Comparison of ENCODE assay signal across 18 mouse cellular contexts in the genomic region with DNA sequence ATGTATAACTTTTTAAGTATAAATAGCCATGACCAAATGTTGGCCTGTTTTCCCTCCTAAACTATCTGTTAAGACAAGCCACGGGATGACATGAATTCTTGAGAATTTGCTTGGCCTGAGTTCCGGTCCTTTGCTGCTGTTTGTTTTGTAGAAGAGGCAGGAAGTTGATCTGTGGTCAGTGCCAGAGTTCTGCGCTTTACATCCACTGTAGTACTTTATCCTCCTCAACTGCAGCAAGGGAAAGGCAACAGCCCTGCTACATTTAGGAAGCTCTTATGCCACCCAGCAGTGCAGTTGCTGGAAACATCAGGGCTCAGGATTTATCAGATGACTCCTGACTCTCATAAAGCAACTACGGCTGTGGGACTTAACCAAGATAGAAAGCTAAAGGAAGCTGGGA.
DNase-seq lines count a peak whose midpoint lies in the region; ATAC-seq and TF ChIP-seq lines count a peak whose summit lies in the region.
"Had no signal": no experiment of that assay in that cellular context is flagged by ENCODE, and none has a peak within 500 bp of the region (broad histone marks: within the 10 kb centered on the region; RNA-seq: fewer than 3 reads in every experiment).

No protein-coding gene starts in this region.

- peak; percentile 5 for DNase-seq in gastrocnemius, adult 18-20 months (ENCODE audit: low spot score)
- no peak for DNase-seq in gastrocnemius, postnatal 10 days
- peak; percentile 78 for DNase-seq in lung, embryonic 14.5 days
- no peak for DNase-seq in lung, postnatal 14 days
- peak; percentile 7 to 34 for DNase-seq in kidney, postnatal 4 days
- no peak for DNase-seq in frontal cortex, postnatal 25 days (ENCODE audit: low spot score in 2 of 2)
- DNase-seq in right cerebral cortex, postnatal 10 days (ENCODE audit: low spot score in 2 of 2), result no peak
- no peak for DNase-seq in cerebellum, adult 11 months
- DNase-seq: adrenal gland, postnatal 10 days; B cell, adult 2 months; cerebellum, adult 18-20 months; forebrain, postnatal 0 days; right cerebral cortex, postnatal 4 days; thymus, adult 2 months had no signal

- no peak for TF ChIP-seq CTCF in lung, embryonic 14.5 days (IDR thresholded peaks at IDR 0.05; ENCODE audit: low read depth)

- H3K9ac ChIP-seq in lung, embryonic 14.5 days, result no peak overlapping the region
- H3K9ac ChIP-seq: embryonic facial prominence, embryonic 12.5 days; forebrain, postnatal 0 days; hindbrain, embryonic 13.5 days; limb, embryonic 13.5 days had no signal

- no peaks in the 10 kb centered on the region for H3K9me3 ChIP-seq in lung, embryonic 14.5 days (ENCODE audit: low read depth, low read length)
- H3K9me3 ChIP-seq: embryonic facial prominence, embryonic 12.5 days; hindbrain, embryonic 13.5 days; limb, embryonic 13.5 days; midbrain, embryonic 10.5 days had no signal

- WGBS in lung, embryonic 14.5 days, result 10% methylated on average over 4 of the region's 4 CpGs

- H3K4me1 ChIP-seq in lung, embryonic 14.5 days (ENCODE audit: insufficient read depth), result peaks cover 10% of the 10 kb centered on the region; the same call in 1 of the 2 replicates
- H3K4me1 ChIP-seq: embryonic facial prominence, embryonic 12.5 days; limb, embryonic 13.5 days; midbrain, embryonic 10.5 days had no signal

- H3K4me3 ChIP-seq in lung, embryonic 14.5 days (ENCODE audit: low read depth, low read length), result no peak overlapping the region
- H3K4me3 ChIP-seq: embryonic facial prominence, embryonic 12.5 days; hindbrain, embryonic 13.5 days; limb, embryonic 13.5 days; midbrain, embryonic 10.5 days had no signal

- H3K4me2 ChIP-seq in lung, embryonic 14.5 days, result peak overlapping the region; percentile 15
- H3K4me2 ChIP-seq: embryonic facial prominence, embryonic 12.5 days; hindbrain, embryonic 13.5 days; limb, embryonic 13.5 days had no signal

- peak; percentile 65; the same call in 1 of the 2 replicates for ATAC-seq in lung, embryonic 14.5 days (ENCODE audit: insufficient read depth)
- ATAC-seq: forebrain, postnatal 0 days had no signal

- H3K36me3 ChIP-seq in lung, embryonic 14.5 days (ENCODE audit: insufficient read depth), result no peaks in the 10 kb centered on the region
- H3K36me3 ChIP-seq: embryonic facial prominence, embryonic 12.5 days; hindbrain, embryonic 13.5 days; limb, embryonic 13.5 days; midbrain, embryonic 10.5 days had no signal

- peak overlapping the region; percentile 86 for H3K27ac ChIP-seq in lung, embryonic 14.5 days (ENCODE audit: low read depth)
- H3K27ac ChIP-seq: embryonic facial prominence, embryonic 12.5 days; hindbrain, embryonic 13.5 days; limb, embryonic 13.5 days; midbrain, embryonic 10.5 days had no signal

- H3K27me3 ChIP-seq in lung, embryonic 14.5 days (ENCODE audit: insufficient read depth, low read length), result no peaks in the 10 kb centered on the region
- H3K27me3 ChIP-seq: embryonic facial prominence, embryonic 12.5 days; hindbrain, embryonic 13.5 days; limb, embryonic 13.5 days had no signal

Comparison
In these comparisons a context has a peak if more than half of its experiments do, and no peak if none do; other contexts are left out.
1. DNase-seq: peak in gastrocnemius, adult 18-20 months (single experiment), lung, embryonic 14.5 days (single experiment) and kidney, postnatal 4 days (2 of 2); none in gastrocnemius, postnatal 10 days (single experiment), lung, postnatal 14 days (single experiment), frontal cortex, postnatal 25 days (0 of 2), right cerebral cortex, postnatal 10 days (0 of 2) and cerebellum, adult 11 months (single experiment).